ENCODE assay signal across 8 mouse cellular contexts in the genomic region with DNA sequence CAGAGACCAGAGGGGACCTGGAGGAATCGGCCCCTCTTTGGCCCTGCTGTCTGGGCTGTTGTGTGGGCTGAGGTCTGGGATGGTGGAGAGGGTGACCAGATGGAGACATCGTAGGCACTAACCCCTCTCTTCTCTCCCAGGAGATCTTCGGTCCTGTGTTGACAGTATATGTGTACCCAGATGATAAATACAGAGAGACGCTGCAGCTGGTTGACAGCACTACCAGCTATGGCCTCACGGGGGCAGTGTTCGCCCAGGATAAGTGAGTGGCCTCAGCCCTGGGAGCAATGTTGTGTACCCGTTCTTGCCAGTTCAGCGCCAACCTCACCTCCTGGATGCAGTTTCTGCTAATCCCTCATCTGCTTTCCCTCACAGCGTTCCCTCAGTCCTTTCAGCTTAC. TPM values are rescaled to one million over a fixed set of nuclear protein-coding genes. Genes with fewer than 3 reads are reported as not detected.
DNase-seq lines count a peak whose midpoint lies in the region; ATAC-seq lines count a peak whose summit lies in the region.

No protein-coding gene starts in this region.

- 0 out of 2 replicates have a peak, but pooled peaks cover 9% of the 10 kb centered on the region for H3K36me3 ChIP-seq in lung, embryonic 15.5 days

- no peak overlapping the region for H3K9ac ChIP-seq in lung, embryonic 15.5 days

- H3K4me3 ChIP-seq in lung, embryonic 15.5 days = no peak overlapping the region

- intact Hi-C loops in gastrocnemius, postnatal 36 days (cut with DNase I) = loop anchor here (1.0 kb wide), 1 partner anchor 26 kb away; no protein-coding TSS in a partner anchor

- DNase-seq in B cell, adult 2 months = peak; percentile 79 to 80
- peak; percentile 45 for DNase-seq in adrenal gland, adult 8-10 months
- peak; percentile 88 for DNase-seq in embryo, embryonic 10.5 days (ENCODE audit: low spot score)
- DNase-seq in gastrocnemius, postnatal 36 days = peak; percentile 65 to 74
- DNase-seq in kidney, postnatal 36 days = peak; percentile 59 to 85
- peak; percentile 93 for DNase-seq in retina, embryonic 14.5 days (ENCODE audit: low spot score)
- peak; percentile 73 for DNase-seq in thymus, postnatal 25 days

- 14% methylated on average over 9 of the region's 9 CpGs for WGBS in lung, embryonic 15.5 days

- no peak overlapping the region for H3K27ac ChIP-seq in lung, embryonic 15.5 days

- H3K27me3 ChIP-seq in lung, embryonic 15.5 days = 0 out of 2 replicates have a peak, but pooled peaks cover 10% of the 10 kb centered on the region

- no peak overlapping the region for H3K4me2 ChIP-seq in lung, embryonic 15.5 days

- no peaks in the 10 kb centered on the region for H3K9me3 ChIP-seq in lung, embryonic 15.5 days

- H3K4me1 ChIP-seq in lung, embryonic 15.5 days = peaks cover 13% of the 10 kb centered on the region

- 0 out of 2 replicates have a peak, but pooled peaks have one; percentile 20 for ATAC-seq in lung, embryonic 15.5 days (ENCODE audit: borderline replicate concordance, extremely low read depth, low FRiP score, low TSS enrichment)

RNA-seq across cellular contexts. Expression of a gene that starts 9.4 kb away (rescaled TPM):
- not detected for total RNA-seq in adrenal gland, adult 8-10 months (2022)
- total RNA-seq in gastrocnemius, postnatal 36 days (2021) = not detected
- polyA plus RNA-seq in lung, embryonic 15.5 days (2015; fragmentation: Nextera tagmentation; extraction: Ambion mirVana) = not detected in 2 replicates

RNA-seq across cellular contexts. Expression of a gene that starts 21.3 kb away (rescaled TPM):
- total RNA-seq in adrenal gland, adult 8-10 months (2022) = 100 to 1,000 TPM in 2 of 4 experiments, 10 to 100 TPM in 2; 62.6 to 149 (median 97.9) TPM
- total RNA-seq in gastrocnemius, postnatal 36 days (2021) = 10 to 100 TPM; 63.9 to 75.8 TPM
- 25.3 and 27.4 TPM in 2 replicates for polyA plus RNA-seq in lung, embryonic 15.5 days (2015; fragmentation: Nextera tagmentation; extraction: Ambion mirVana)

RNA-seq across cellular contexts. Expression of a gene that starts 41.0 kb away (rescaled TPM):
- total RNA-seq in adrenal gland, adult 8-10 months (2022) = under 1 TPM in 2 of 4 experiments, not detected in 2; 0.09 to 0.25 TPM
- total RNA-seq in gastrocnemius, postnatal 36 days (2021) = not detected
- not detected in 2 replicates for polyA plus RNA-seq in lung, embryonic 15.5 days (2015; fragmentation: Nextera tagmentation; extraction: Ambion mirVana)
